Mouse (Mus musculus) hindbrain, embryonic 13.5 days (tissue): Measurements from ENCODE around the gene Gdpgp1. TPM values are rescaled to one million over a fixed set of nuclear protein-coding genes. Genes with fewer than 3 reads are reported as not detected.

ENCODE experiments used
- ATAC-seq: fragments of 200-750 bp; cut with Nextera tagmentation; 2 replicates; pipeline ENCODE4 v1.8.0; 2017; ENCODE audit warnings: moderate TSS enrichment; ENCODE audit not compliant: low FRiP score
- H3K27ac ChIP-seq: fragments of 300-500 bp; sonication (generic); 2 replicates; pipeline ENCODE4 v1.5.1; 2015; ENCODE audit warnings: inconsistent platforms, mild to moderate bottlenecking, moderate library complexity
- H3K27me3 ChIP-seq: fragments of 300-500 bp; sonication (generic); 2 replicates; pipeline ENCODE4 v1.6.1; 2015; ENCODE audit warnings: mild to moderate bottlenecking, inconsistent platforms
- H3K36me3 ChIP-seq: fragments of 300-500 bp; sonication (generic); 2 replicates; pipeline ENCODE4 v1.6.1; 2015; ENCODE audit warnings: mild to moderate bottlenecking, inconsistent platforms
- H3K4me1 ChIP-seq: fragments of 300-500 bp; sonication (generic); replicated peaks from 2 replicates; pipeline ENCODE4 v1.6.1; 2015; ENCODE audit warnings: inconsistent platforms
- H3K4me2 ChIP-seq: fragments of 300-500 bp; sonication (generic); 2 replicates; pipeline ENCODE4 v1.6.1; 2015; ENCODE audit warnings: inconsistent platforms, mild to moderate bottlenecking, moderate library complexity
- H3K4me3 ChIP-seq: fragments of 300-500 bp; sonication (generic); 2 replicates; pipeline ENCODE4 v1.5.1; 2015; ENCODE audit warnings: mild to moderate bottlenecking, inconsistent platforms
- H3K9ac ChIP-seq: fragments of 300-500 bp; sonication (generic); 2 replicates; pipeline ENCODE4 v1.6.1; 2015; ENCODE audit warnings: mild to moderate bottlenecking, inconsistent platforms
- H3K9me3 ChIP-seq: fragments of 300-500 bp; sonication (generic); 2 replicates; pipeline ENCODE4 v1.6.1; 2016; ENCODE audit warnings: inconsistent platforms
- WGBS: fragments of 180-500 bp; shearing (Covaris S2); methylation state at CpG from one replicate; pipeline ENCODE4 v1.1.7; 2015; 5-methylcytosine and 5-hydroxymethylcytosine counted together
- polyA plus RNA-seq: library from polyadenylated mRNA; unstranded; fragments of >200 nt; fragmentation: Nextera tagmentation; extraction: Ambion mirVana; gene quantifications from 2 replicates; pipeline ENCODE4 v1.2.1, GENCODE M21; 2015

Gdpgp1 gene
- polyA plus RNA-seq = 4.1 and 5.3 TPM in 2 replicates

GRCm38 (mm10) chr7:80232489-80233029 is at the start of gene Gdpgp1, which contains the start of gene Cib1:
Gene Gdpgp1 (plus strand): TSS chr7:80232865.
Gene Cib1 (minus strand): TSS chr7:80232813.
- Histone ChIP-seq H3K4me1 (peaks cover 37% of the 10 kb centered on the region), H3K36me3 (peaks cover 9% of the 10 kb centered on the region; the same call in 1 of the 2 replicates), H3K27ac (peak within 1 kb of the TSS; percentile 70), H3K4me2 (peak within 1 kb of the TSS; percentile 89), H3K27me3 (peaks cover 10% of the 10 kb centered on the region), H3K9ac (peak within 1 kb of the TSS; percentile 78), H3K4me3 (peak within 1 kb of the TSS; percentile 66), H3K9me3 (no peaks in the 10 kb centered on the region)
- under 1% methylated on average over 55 of the region's 56 CpGs for WGBS
- ATAC-seq = peak; percentile 96

DNA sequence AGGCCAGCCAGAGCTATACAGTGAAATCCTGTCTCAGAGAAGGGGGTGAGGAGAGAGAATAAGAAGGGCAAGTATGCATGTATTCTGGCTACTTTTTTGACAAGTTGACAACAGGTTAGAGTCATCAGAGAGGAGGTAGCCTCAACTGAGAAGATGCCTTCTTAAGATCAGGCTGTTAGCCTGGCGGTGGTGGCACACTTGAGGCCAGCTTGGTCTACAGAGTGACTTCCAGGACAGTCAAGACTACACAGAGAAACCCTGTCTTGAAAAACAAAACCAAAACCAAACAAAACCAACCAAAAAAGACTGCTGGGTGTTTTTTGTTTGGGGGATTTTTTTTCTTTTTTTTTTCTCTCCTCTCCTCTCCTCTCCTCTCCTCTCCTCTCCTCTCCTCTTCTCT is 49.2 kb upstream of the Gdpgp1 start:
- Histone ChIP-seq H3K36me3 (no peaks in the 10 kb centered on the region), H3K9me3 (no peaks in the 10 kb centered on the region), H3K27me3 (no peaks in the 10 kb centered on the region), H3K4me1 (peaks cover 32% of the 10 kb centered on the region), H3K4me2 (no peak overlapping the region), H3K9ac (no peak overlapping the region), H3K27ac (no peak overlapping the region), H3K4me3 (no peak overlapping the region)
- WGBS = 95% methylated on average over 1 of the region's 1 CpGs
- no peak for ATAC-seq

DNA sequence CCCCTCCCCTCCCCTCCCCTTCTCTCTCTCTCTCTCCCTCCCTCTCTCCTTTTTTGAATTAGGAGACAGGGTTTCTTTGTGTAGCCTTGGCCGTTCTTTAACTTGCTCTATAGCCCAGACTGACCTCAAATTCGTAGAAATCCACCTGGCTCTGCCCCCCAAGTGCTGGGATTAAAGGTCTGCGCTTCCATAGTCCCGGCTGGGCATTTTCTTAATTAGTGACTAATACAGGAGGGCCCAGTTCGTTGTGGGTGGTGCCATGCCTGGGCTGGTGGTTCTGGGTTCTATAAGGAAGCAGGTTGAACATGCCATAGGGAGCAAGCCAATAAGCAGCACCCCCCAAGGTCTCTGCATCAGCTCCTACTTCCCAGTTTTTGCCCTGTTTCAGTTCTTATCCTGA is 48.7 kb upstream of the Gdpgp1 start:
- ATAC-seq = no peak
- Histone ChIP-seq H3K27me3 (no peaks in the 10 kb centered on the region), H3K9ac (no peak overlapping the region), H3K27ac (no peak overlapping the region), H3K9me3 (no peaks in the 10 kb centered on the region), H3K4me1 (peaks cover 37% of the 10 kb centered on the region), H3K36me3 (no peaks in the 10 kb centered on the region), H3K4me3 (no peak overlapping the region), H3K4me2 (no peak overlapping the region)
- 36% methylated on average over 5 of the region's 5 CpGs for WGBS

DNA sequence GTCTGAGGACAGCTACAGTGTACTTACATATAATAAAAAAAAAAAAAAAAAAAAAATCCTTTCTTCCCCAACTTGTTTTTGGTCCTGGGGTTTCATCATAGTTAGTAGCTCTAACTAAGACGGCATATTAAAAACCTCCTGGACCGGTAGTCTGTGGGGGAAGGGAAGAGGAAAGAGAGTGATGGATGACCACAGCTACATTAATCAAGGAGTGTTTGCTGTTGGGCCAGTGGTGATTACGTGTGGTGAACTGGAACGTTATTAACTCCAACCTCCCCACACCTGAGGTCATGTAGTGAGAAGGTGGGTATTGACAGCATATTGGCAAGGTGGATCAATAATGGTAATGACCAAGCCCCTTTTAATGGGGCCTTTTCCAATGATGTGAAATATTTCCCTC is 48.1 kb upstream of the Gdpgp1 start:
- Histone ChIP-seq H3K4me2 (no peak overlapping the region), H3K9me3 (no peaks in the 10 kb centered on the region), H3K9ac (no peak overlapping the region), H3K4me1 (peaks cover 43% of the 10 kb centered on the region), H3K27ac (peak overlapping the region; percentile 55; the same call in 1 of the 2 replicates), H3K36me3 (no peaks in the 10 kb centered on the region), H3K27me3 (no peaks in the 10 kb centered on the region), H3K4me3 (no peak overlapping the region)
- 44% methylated on average over 4 of the region's 4 CpGs for WGBS
- ATAC-seq = no peak

DNA sequence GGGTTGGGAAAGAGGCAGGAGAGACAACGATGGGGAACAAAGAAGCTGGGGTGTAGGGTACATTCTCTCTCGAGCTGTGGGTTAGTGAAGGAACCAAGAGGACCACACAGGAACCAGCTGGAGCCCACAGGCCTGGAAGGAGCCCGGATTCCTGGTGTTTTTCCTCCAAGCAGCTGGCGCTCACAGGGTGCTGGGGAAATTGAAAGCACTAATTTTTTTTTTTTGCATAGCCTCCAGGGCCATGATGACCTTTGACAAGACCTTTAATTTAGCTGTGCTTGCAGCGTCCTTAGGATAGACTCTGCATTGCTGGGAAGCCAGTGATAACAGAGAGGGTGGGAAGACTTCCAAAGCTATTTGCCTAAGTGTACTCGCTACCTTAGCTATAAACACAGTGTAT is 47.7 kb upstream of the Gdpgp1 start:
- H3K27me3 ChIP-seq = no peaks in the 10 kb centered on the region
- H3K4me2 ChIP-seq = no peak overlapping the region
- no peak overlapping the region for H3K9ac ChIP-seq
- peak overlapping the region; percentile 55; the same call in 1 of the 2 replicates for H3K27ac ChIP-seq
- H3K4me3 ChIP-seq = no peak overlapping the region
- no peaks in the 10 kb centered on the region for H3K9me3 ChIP-seq
- H3K36me3 ChIP-seq = no peaks in the 10 kb centered on the region
- H3K4me1 ChIP-seq = peaks cover 46% of the 10 kb centered on the region
- no peak for ATAC-seq
- WGBS = 41% methylated on average over 6 of the region's 6 CpGs

DNA sequence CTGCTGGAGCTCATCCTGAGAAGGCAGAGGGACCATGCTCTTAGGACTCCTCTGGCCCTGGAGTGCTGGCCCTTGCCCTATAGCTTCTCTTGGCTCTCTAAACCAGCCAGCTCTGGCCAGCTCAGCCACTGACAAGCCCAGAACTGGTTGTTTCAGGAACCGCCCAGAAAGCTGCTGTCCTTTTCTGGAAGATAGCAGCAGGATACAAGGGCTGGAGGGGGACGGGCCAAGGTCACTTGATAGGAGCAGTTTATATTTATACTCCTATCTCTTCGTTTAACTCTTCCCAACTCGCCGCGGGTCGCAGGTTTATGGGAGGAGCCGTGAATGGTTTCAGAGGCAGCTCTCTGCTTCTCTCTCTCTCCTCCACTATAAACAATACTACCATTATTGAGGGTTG is 46.6 kb upstream of the Gdpgp1 start:
- 16% methylated on average over 8 of the region's 8 CpGs for WGBS
- Histone ChIP-seq H3K27ac (no peak overlapping the region), H3K36me3 (no peaks in the 10 kb centered on the region), H3K4me2 (peak overlapping the region; percentile 75), H3K9ac (0 out of 2 replicates have a peak overlapping the region, but pooled peaks have one; percentile 75), H3K9me3 (no peaks in the 10 kb centered on the region), H3K4me1 (peaks cover 55% of the 10 kb centered on the region), H3K27me3 (no peaks in the 10 kb centered on the region), H3K4me3 (peak overlapping the region; percentile 52; the same call in 1 of the 2 replicates)
- ATAC-seq = no peak

DNA sequence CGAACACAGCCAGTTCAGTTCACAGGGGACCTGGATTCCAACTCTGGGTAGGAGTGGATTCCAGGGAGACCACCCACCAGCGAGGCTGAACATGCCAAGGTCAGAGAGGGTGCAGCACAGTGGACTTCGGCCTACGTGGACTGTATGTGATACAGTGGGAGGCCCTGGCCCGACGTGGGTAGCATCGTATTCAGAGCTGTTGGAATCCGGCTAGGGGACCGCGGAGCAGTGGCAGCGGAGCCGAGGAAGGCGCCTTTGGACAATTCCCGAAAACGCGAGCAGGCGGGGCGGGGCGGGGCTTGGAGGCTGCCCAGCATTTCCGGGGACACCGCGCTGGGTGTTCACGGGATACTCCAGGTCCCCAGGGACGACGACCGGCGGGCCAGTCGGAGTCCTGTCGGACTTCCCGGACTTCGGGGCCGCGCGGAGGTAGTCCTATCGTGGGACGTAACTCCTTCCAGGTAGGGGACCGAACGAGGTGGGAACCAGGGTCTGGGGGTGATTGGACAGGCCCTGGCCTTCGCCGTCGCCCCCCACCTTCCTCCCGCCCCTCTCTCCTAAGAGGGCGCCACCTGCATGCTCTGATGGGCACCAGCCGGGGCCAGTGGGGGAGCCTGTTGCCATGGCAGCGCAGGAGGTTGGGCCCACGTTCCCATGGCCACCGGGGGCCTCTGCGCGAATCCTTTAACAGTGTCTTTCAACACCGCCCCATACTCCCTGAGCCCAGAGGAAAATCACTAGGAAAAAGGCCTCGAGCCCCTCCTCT is 46.0 kb upstream of the Gdpgp1 start, which contains the start of gene Sema4b:
Gene Sema4b, plus strand, starts transcription at position 311 of the 766 bp plus-strand sequence.
- Histone ChIP-seq H3K4me2 (peak within 1 kb of the TSS; percentile 75), H3K9ac (peak within 1 kb of the TSS; percentile 75), H3K36me3 (no peaks in the 10 kb centered on the region), H3K27me3 (0 out of 2 replicates have a peak, but pooled peaks cover 3% of the 10 kb centered on the region), H3K4me1 (peaks cover 62% of the 10 kb centered on the region), H3K27ac (peak within 1 kb of the TSS; percentile 81), H3K4me3 (peak within 1 kb of the TSS; percentile 52), H3K9me3 (no peaks in the 10 kb centered on the region)
- 1% methylated on average over 48 of the region's 51 CpGs for WGBS
- ATAC-seq = peak; percentile 89

DNA sequence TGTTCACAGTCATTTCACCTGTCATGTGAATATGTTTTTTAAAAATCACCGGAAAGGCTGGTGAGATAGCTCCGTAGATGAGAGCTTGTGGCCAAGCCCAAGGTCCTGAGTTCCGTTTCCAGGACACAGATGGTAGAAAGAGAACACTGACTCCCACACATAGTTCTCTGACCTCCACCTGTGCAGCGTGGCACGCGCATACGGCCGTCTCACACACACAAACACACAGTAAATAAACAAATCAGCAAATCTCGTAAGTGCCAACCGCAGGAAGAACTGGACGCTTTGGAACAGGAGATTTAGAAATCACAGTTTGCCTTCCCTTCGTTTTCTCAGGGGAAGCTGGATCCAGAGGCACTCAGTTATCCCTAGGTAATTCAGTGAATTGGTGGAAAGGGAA is 45.2 kb upstream of the Gdpgp1 start:
- Histone ChIP-seq H3K27me3 (0 out of 2 replicates have a peak, but pooled peaks cover 3% of the 10 kb centered on the region), H3K27ac (peak overlapping the region; percentile 81), H3K4me2 (peak overlapping the region; percentile 75), H3K9ac (peak overlapping the region; percentile 75), H3K9me3 (no peaks in the 10 kb centered on the region), H3K4me1 (peaks cover 70% of the 10 kb centered on the region), H3K4me3 (peak overlapping the region; percentile 52), H3K36me3 (no peaks in the 10 kb centered on the region)
- 50% methylated on average over 12 of the region's 12 CpGs for WGBS
- ATAC-seq = no peak

GRCm38 (mm10) chr7:80188579-80189125 is 44.0 kb upstream of the Gdpgp1 start:
- 58% methylated on average over 2 of the region's 2 CpGs for WGBS
- no peak overlapping the region for H3K4me3 ChIP-seq
- no peak for ATAC-seq
- H3K9ac ChIP-seq = 0 out of 2 replicates have a peak overlapping the region, but pooled peaks have one; percentile 36
- H3K4me1 ChIP-seq = peaks cover 80% of the 10 kb centered on the region
- H3K27me3 ChIP-seq = 0 out of 2 replicates have a peak, but pooled peaks cover 3% of the 10 kb centered on the region
- no peaks in the 10 kb centered on the region for H3K36me3 ChIP-seq
- H3K9me3 ChIP-seq = no peaks in the 10 kb centered on the region
- H3K4me2 ChIP-seq = no peak overlapping the region; the same call in 1 of the 2 replicates
- H3K27ac ChIP-seq = peak overlapping the region; percentile 81

DNA sequence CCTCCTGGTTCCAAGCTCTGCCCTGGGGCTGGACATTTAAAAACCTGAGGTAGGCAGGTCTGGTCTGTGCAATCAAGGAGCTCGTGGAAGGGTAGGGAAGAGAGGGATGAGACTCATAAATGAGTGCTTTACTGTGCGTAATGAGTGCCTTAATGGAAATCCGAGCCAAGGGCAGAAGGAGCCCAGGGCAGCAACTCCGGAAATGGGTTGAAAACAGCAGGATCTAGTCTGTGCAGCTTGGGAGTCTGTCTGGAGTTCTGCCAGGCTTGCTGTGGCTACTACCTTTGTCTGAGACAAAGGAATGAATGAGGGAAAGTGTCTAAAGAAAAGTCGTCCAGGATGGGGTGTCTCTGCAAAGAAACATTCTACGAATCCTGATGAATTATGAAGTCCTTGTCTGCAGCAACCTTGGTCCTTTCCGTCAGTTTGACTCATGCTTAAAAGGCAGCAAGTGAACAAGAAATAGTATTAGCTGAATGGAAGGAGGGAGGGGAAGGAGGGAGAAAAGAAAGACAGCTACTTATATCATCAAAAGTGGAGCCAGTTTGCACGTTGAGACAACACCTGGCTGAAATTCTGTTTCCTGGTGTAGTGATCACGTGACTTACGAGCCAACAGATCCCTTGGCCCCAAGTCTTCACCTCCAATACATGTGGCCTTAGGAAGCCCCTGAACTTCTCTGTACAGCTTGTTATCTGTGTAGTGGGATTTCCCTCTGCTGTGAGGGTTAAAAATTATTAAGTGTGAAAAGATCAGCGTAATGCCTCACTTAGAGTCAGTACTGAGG is 43.3 kb upstream of the Gdpgp1 start:
- Histone ChIP-seq H3K4me1 (peaks cover 87% of the 10 kb centered on the region), H3K9me3 (no peaks in the 10 kb centered on the region), H3K36me3 (no peaks in the 10 kb centered on the region), H3K27me3 (0 out of 2 replicates have a peak, but pooled peaks cover 3% of the 10 kb centered on the region), H3K4me2 (no peak overlapping the region; the same call in 1 of the 2 replicates), H3K4me3 (0 out of 2 replicates have a peak overlapping the region, but pooled peaks have one; percentile 5), H3K27ac (peak overlapping the region; percentile 81), H3K9ac (0 out of 2 replicates have a peak overlapping the region, but pooled peaks have one; percentile 36)
- WGBS = 40% methylated on average over 11 of the region's 11 CpGs
- ATAC-seq = no peak

DNA sequence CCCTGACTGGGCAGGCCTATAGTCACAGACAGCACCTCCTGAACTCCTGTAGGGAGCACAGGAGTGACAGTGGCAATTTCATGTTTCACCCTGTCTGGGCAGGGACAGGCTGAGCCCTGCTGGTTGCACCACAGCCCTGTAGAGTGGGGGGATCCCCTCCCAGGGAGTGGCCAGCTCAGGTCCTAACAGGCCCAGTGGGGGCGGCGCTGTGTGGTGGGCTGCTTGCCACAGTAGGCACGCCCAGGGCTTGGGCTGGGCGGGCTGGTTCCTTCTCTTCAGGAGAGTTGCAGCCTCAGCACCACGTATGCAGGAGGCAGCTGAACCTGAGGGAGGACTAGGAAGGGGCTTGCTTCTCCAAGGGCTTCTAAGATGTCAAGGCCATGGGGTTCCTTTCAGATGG is 41.2 kb upstream of the Gdpgp1 start:
- H3K27ac ChIP-seq = peak overlapping the region; percentile 86
- H3K27me3 ChIP-seq = 0 out of 2 replicates have a peak, but pooled peaks cover 3% of the 10 kb centered on the region
- no peak for ATAC-seq
- no peaks in the 10 kb centered on the region for H3K36me3 ChIP-seq
- H3K4me2 ChIP-seq = 0 out of 2 replicates have a peak overlapping the region, but pooled peaks have one; percentile 1
- H3K9ac ChIP-seq = peak overlapping the region; percentile 40; the same call in 1 of the 2 replicates
- no peaks in the 10 kb centered on the region for H3K9me3 ChIP-seq
- H3K4me3 ChIP-seq = no peak overlapping the region
- 30% methylated on average over 5 of the region's 5 CpGs for WGBS
- H3K4me1 ChIP-seq = peaks cover 85% of the 10 kb centered on the region
